Mouse (Mus musculus) thymus, postnatal 25 days (tissue): ENCODE data around the gene Trpm7.

Experiments used
- DNase-seq: peaks from one replicate; pipeline ENCODE4 v3.0.0; 2022

Gene Trpm7

DNA sequence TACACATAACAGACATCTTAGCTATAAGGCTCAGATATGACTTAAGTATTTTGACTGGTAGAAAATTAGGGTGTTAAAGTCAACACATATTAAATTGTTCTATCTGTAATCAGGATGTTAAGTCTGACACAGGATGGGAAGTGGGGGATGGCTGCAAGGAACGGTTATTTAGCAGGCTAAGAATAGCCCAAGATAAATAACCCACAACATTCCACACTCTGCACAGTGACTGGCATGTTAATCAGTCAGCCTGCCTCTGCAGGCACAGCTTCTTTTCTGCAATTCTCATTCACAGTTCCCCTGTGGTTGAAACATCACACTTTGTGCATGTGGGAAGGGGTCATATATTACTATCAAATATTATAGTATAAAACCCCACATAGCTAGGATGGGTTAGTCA lies 60.2 kb downstream of the Trpm7 start:
- no peak for DNase-seq

DNA sequence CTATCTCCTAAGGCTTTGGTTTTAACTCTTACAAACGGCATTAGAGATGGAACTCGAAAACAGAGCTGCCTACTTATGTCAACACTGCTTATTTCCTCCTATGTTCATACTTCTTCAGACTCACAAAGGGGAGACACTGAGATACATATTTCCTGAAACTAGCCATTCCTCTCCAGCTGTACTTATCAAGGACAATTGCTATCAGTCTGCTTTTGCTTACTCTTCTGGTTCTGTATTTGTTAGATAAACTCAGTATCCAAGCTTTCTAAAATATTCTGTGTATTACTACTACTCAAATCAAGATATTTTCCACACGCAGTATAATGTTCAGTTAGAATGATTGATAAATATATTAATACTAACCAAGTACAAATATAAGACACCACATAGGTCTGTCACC lies 74.0 kb downstream of the Trpm7 start:
- DNase-seq, result no peak

DNA sequence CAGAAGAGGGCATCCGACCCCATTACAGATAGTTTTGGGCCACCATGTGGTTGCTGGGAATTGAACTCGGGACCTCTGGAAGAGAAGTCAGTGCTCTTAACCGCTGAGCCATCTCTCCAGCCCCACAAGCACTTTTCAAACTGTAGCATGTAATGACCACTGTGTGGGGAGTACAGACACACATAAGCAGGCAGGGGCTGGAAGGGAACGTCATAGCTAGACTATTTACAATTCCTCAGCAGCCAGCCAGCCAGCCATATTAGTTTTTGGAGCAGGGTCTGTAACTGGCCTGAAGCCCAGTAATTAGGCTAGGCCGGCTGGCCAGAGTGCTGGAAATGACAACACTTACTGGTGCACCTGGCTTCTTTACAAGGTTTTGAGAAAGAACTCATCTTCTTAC lies 77.6 kb downstream of the Trpm7 start:
- DNase-seq, result no peak

DNA sequence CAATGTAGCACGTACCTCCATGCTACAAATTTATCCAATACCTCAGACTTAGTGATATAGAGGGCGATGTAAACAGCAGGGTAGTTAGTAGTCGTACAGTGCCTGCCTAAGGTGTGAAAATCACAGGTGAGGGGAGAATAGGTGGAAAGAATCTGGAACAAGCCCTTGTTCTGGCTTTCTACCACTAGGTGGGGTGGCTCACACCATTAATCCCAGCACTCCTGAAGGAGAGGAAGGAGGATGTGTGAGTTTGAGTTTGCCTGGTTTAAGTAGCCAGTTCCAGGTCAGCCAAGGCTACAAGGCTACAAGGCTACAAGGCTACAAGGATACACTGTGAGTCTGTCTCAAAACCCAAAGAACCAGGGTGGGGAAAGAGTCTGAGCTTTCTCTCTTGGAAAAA lies 80.3 kb downstream of the Trpm7 start:
- no peak for DNase-seq

DNA sequence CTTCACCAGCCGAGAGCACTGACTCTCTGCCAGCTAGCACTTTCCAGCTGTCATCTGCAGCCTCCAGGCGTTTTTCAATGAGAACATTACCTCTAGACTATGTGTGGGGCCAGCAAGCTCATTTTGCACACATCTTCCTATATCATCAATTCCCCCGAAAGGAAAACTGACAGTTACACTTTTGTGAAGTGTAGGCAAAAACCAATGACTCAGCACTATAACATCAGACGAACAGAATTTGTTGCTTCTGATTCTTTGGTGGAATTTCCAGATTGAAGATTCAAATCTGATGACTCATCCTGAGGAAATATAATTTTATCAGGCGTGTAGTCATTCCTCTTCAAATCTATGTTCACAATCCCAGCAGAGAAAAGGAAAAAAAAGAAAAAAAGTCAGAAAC lies 83.4 kb downstream of the Trpm7 start:
- DNase-seq, result no peak

DNA sequence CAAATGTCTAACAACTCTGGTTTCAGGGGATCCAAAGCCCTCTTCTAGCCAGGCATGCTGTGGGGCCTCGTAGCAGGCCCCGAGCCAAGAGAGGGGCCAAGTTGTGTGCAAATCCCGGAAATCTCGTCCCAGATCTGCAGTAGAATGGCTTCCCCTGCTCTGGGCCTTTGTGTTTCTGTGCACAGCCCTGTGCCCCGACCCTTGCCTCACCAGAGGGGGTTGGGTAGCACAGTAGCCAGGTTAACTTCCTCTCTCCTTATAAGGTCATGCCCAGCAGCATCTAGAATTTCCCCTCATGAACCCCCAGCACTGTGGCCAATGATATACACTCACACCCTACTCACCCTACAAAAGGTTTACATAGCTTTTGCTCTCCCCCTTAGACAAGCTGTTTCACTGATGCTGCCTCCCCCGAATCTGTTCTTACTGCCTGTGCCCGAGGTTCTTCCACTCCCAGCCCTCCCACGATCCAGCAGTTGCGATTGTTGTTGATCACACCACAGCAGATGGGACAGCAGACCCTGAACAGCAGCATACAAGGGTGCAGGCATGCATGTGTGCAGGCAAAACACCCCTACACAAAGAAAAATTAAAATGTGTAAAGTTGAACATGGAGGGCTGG lies 88.2 kb downstream of the Trpm7 start:
- no peak for DNase-seq

DNA sequence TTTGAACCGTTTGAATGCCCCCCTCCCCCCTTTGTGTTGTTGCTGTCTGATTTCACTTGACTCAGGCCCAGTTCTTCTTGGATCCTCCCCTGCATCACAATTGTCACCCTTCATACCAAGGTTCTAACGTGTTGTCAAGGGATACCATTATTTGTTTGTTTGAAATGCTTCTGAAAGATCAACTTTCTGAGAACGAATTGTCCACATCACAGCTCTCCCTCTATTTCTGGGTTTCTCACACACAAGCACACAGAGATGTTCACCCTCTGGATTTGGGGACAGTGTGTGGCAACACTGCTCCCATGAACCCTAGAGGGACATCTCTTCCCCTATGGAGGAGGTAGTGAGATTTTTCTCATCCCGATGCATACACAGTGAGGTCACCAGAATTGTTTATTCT lies 92.7 kb downstream of the Trpm7 start, which contains the start of gene Usp50:
Gene Usp50 (minus strand): TSS at position 101 of the 400 bp plus-strand sequence.
- DNase-seq, result no peak

DNA sequence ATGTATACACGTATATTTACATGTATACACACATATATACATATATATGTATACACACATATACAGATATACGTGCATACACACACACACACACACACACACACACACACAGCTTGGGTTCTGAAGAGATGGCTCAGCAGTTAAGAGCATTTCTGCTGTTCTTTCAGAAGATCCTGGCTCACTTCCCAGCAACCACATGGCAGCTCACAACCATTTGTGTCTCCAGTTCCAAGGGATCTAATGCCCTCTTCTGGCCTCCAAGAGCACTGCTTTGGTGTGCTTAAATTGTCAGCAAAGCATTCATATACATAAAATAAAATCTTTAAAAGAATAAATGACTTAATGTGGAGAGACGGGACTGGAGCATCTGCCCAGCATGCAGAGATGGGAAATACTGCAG lies 93.6 kb downstream of the Trpm7 start:
- DNase-seq, result no peak

DNA sequence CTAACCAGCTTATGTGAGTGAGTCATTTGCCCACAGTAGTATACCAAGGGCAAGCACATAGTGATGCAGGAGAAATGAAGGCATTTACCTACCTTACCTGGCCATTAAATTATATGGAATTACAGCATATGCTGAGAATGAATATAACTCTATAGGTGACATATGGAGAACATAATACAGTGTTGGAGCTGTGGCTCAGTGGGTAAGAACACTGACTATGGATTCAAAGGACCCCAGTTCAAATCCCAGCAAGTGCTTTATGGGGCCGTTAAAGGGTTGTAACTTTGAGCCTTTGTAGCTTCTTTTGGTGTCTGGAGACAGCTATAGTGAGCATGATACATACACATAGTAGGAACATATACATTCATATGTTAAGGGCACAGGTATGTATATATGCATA lies 94.6 kb downstream of the Trpm7 start:
- DNase-seq, result no peak

DNA sequence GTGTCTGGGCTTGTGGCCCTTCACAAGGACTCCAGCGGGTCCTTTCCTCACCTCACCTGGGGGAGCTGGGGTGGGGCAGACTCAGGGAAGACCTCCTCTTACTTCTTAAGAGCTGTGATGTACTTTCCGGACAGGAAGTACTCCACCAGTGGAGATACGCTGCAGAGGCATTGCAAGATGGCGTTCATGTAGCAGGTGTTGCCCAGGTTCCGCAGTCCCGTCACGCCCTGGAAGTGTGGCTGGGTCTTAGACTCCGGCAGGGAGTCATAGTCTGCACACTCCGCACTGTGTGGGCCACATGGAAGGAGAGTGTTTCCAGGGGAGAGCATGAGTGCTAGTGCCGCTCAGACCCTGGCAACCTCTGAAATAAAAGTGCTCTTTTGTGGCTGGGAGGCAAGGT lies 95.7 kb downstream of the Trpm7 start:
- DNase-seq, result no peak

DNA sequence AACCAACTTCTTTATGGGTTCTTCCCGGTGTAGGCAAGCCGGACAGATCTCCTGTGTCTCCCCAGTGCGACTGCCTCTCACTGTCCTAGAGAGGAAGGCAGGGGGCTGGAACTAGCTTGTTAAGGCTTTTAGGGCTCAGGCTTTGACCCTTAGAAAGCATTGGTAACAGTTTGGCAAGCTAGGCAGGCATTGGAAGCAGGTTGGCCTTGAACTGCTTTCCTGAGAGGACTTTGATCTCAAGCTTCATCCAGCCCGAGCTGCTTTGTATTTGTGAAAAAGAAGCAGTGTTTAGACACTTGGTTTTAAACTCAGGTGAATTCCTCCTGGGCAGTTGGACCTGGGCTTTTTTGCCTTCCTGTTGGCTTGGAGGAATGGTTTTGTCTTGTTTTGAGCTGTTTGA lies 97.2 kb downstream of the Trpm7 start:
- DNase-seq, result no peak

DNA sequence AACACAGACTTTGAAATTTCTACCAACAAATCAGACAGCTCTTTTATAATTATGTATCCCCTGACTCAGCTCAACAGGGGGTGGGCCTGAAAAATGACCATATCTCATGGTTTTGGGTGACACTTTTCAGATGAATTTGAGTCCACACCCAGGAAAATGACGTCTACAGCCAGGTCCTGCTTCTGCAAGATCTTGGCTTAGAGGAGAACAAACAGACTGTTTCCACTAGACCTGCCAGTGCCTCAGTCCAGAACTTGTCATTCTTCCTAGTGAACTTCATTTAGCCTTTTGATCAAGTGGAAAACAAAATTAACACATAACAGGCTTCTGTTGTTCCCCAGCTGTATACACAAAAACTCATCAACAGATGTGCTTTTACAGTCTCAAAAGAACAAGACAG lies 99.6 kb downstream of the Trpm7 start:
- no peak for DNase-seq

DNA sequence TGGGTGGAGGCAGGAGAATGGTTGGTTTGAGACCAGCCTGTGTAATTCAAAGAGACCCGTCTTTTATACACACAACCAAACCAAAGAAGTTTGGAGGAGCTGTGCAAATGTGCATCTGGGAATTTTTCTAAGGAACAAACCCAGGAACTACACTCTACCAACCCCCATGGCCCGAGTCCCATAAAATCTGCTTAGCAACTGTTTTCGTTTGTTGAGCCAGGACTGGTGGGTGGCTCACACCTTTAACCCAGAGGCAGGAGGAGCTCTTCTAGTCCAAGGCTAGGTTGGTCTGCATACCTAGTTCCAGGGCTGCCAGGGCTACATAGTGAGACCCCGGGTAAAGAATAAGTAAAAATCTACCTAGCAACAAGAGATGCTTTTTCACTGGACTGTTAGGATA lies 100.1 kb downstream of the Trpm7 start:
- no peak for DNase-seq

DNA sequence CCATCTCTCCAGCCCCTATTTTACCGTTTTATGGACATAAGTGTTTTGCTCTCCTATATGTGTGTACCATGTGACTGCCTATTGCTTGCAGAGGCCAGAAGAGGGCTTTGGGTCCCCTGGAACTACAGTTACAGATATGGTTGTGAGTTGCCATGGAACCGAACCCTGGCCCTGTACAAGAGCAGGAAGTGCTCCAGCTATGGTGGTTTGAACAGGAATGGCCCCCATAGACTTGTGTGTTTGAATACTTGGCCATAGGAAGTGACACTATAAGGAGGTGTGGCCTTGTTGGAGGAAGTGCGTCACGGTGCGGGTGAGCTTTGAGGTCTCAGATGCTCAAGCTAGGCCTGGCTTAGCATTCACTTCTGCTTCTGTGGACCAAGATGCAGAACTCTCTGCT lies 103.8 kb downstream of the Trpm7 start:
- DNase-seq, result no peak

DNA sequence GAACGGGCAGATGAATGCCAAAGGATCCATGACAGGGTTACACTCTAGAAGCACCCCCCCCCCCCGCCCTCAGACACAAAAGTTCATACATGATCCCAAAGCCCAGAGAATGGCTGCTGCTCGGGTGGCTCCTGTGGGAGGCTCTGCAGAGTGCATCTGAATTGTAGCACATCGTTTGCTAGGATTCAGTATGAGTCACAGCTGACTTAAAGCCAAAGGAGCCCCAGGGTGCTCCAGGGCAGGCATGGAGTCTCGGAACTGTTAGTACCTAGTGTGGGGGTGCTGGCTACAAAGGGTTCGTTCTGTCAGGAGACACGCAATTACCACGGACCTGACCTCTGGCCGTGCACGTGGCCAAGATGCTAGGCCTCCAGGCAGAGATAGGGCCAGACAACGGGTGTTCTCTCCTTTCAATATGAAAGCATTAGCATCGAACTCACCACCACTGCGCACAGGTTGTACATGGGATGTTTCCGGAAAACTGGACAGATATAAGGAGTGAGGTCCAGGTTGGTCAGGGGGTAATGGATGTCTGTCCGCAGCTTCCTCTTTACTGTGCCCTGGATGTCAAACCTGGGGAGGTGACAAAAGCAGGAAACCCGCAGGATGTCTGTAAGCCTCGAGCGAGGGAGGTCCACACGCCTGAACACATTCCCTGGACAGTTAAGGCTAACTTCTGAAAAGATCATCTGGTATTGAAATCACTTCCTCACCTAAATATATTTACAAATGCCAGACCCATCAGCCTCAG lies 106.4 kb downstream of the Trpm7 start:
- no peak for DNase-seq

DNA sequence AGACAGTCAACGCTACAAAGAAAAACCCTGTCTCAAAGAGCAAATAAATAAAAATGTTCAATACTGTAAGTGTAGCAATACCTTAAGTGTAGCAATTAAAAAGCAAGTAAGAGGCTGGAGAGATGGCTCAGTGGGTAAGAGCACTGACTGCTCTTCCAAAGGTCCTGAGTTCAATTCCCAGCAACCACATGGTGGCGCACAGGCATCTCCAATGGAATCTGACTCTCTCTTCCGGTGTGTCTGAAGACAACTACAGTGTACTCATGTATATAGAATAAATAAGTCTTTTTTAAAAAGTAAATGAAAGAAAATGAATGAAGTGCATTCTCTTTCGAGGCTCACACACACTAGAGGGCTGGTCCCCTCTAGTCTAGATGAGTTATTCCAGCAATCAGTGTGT lies 107.8 kb downstream of the Trpm7 start:
- no peak for DNase-seq

DNA sequence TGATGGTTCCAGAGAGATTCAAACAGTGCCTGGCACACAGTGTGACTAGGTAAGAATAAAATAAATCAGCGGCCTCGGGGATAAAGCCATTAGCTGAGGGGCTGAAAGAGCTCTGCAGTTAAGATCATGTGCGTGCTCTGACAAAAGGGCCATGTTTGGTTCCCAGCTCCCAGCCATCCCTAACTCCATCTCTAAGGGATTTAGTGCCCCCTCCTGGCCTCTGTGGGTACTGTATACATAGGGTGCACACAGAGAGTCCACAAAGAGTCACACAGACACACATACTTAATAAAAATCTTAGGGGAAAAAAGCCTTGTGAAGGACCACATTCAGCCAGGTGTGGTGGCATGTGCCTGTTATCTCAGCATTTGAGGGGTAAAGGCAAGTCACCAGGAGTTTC lies 108.4 kb downstream of the Trpm7 start:
- DNase-seq, result no peak

DNA sequence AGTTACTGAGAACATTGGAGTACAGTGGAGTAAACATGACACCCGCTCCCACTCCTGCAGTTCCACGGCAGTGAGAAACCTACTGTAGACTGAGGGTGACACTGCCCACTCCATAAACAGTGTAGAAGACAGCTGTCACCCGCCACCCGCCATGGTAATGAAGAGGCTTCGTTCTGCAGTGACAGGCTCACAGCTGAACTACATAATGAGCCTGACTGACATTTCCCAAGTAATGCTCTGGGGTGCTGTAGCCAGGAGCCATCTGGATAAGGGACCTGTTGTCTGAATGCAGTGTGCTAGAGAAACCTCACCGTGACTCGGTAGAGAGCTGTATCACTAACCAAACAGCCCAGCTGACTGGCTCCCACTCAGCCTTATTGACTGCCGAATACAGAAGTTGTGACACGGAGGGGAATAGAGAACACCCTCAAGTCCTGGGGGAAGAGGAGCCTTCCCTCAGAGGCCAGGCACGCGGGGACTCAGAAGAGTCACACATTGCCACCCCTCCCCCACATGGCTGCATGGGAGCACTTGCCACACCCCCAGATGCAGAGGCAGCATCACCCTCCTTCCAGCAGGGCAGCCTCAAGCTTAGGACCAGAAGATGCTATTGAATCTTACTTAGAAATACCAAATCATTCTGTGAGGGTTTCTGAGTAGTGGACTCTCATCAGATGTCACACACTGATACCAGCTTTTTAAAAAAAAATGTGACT lies 110.0 kb downstream of the Trpm7 start:
- no peak for DNase-seq

DNA sequence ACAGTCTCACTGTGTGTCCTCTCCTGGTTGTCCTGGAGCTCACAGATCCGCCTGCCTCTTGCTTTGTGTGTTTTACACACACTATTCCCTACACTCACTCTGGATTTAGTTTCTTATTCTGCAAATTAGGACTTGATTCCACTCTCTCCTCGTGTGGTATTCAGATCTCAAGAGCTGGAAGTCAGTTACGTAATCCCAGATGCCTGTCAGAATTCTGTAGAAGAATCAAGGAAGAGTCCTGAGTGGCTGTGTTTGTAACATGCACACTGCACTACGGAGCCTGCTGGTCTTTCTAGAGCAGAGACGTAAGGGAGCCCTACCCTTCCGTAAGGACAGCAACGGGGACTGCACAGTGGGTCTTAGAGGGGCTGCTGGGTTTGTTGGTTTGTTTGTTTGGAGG lies 116.7 kb downstream of the Trpm7 start:
- DNase-seq, result no peak

DNA sequence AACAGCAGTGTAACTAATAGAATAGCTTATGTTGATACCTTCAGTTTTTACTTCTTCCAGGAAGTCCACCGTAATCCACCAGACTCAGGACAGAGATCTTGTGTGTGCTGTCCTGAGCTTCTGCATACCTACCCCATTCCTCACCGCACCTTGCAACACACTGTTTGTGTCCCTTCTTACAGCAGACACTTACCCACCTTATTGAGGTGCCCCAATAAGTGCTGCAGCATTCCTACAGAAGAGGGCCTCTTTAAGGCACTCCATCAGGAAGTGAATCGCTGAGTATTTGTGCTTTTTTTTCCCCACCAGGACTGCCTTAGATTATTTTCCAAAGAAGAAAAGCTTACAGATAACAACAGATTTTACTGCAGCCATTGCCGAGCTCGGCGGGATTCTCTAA lies 120.4 kb downstream of the Trpm7 start:
- no peak for DNase-seq

DNA sequence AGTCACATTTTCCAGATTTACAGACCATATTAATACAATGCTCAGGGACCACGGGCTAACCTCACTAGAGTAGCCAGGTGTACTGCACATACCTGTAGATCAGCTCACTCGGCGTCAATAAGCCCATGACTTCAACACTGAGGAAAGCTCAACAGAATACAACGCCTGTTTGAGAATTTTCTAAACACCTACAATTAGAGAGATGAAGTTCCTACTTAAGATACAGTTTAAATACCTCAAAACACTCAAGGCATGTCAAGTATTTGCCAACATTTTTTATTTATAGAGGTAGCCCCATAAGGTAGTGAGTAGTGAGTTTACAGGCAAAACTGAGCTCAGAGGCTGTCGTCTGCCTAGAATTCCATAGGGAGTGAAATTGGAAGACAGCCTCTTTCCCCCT lies 132.6 kb downstream of the Trpm7 start:
- no peak for DNase-seq
